Comparison of ENCODE assay signal across 10 mouse cellular contexts in the genomic region with DNA sequence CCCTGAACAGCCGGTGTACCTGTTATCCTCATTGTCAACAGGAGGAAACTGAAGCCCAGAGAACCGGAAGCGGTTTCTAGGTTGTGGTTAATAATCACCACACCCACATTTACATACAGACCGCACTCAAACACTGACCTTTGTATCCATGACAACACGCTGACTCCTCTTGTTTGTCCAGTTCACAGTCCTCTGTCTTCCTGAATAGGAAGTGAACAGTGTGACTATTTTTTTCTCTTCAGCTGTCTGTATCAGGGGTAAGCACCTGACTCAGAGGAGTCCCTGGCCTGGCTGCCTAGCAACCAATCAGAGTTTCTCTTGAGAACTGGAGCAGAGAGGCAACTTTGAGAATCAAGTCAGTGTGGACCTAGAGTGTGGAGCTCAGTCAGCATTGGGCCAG.
DNase-seq lines count a peak whose midpoint lies in the region; ATAC-seq and TF ChIP-seq lines count a peak whose summit lies in the region.
"Had no signal": no experiment of that assay in that cellular context is flagged by ENCODE, and none has a peak within 500 bp of the region (broad histone marks: within the 10 kb centered on the region; RNA-seq: fewer than 3 reads in every experiment).

No protein-coding gene starts in this region.

- H3K9me3 ChIP-seq in liver, embryonic 11.5 days (ENCODE audit: control insufficient read depth, low read length), result no peaks in the 10 kb centered on the region; the same call in 1 of the 2 replicates

- H3K27me3 ChIP-seq in liver, adult 2 months (ENCODE audit: control insufficient read depth, insufficient read depth, low read length), result no peaks in the 10 kb centered on the region
- no peaks in the 10 kb centered on the region for H3K27me3 ChIP-seq in liver, embryonic 11.5 days (replicated peaks; ENCODE audit: control insufficient read depth, insufficient read depth, low read length)

- H3K36me3 ChIP-seq in liver, adult 2 months (ENCODE audit: control insufficient read depth, insufficient read depth, low read length), result no peaks in the 10 kb centered on the region
- no peaks in the 10 kb centered on the region for H3K36me3 ChIP-seq in liver, embryonic 11.5 days (ENCODE audit: control insufficient read depth, insufficient read depth, low read length)
- H3K36me3 ChIP-seq: G1E had no signal

- peak; percentile 69 for DNase-seq in liver, adult 2 months (ENCODE audit: extremely low read depth, low read depth, low spot score)
- no peak for DNase-seq in liver
- no peak for DNase-seq in liver, embryonic 11.5 days (ENCODE audit: low spot score)
- peak; percentile 65 to 72 for DNase-seq in spleen, postnatal 36 days (ENCODE audit: low spot score in 2 of 2)
- no peak for DNase-seq in adrenal gland, adult 18-20 months (ENCODE audit: low spot score in 2 of 2)
- DNase-seq in heart, postnatal 4 days, result no peak
- DNase-seq in frontal cortex, adult 2 months (ENCODE audit: extremely low spot score in 1 of 2, low spot score in 1 of 2), result no peak

- H3K4me1 ChIP-seq in liver, adult 2 months (ENCODE audit: control insufficient read depth, insufficient read depth, low read length), result no peaks in the 10 kb centered on the region
- no peaks in the 10 kb centered on the region for H3K4me1 ChIP-seq in liver, embryonic 11.5 days (replicated peaks; ENCODE audit: control insufficient read depth, insufficient read depth, low read length)

- WGBS in liver, adult 2 months, result 20% methylated on average over 5 of the region's 5 CpGs
- 67% methylated on average over 5 of the region's 5 CpGs for WGBS in liver, embryonic 11.5 days

- H3K4me3 ChIP-seq in liver, adult 2 months (ENCODE audit: insufficient read depth, low read depth, low read length), result no peak overlapping the region
- H3K4me3 ChIP-seq in liver, embryonic 11.5 days (ENCODE audit: low read depth, low read length), result no peak overlapping the region

- ATAC-seq in common myeloid progenitor, adult 5-6 weeks (replicated peaks; ENCODE audit: low read depth, poor library complexity, severe bottlenecking), result peak; percentile 79
- 0 out of 2 replicates have a peak, but pooled peaks have one; percentile 31 for ATAC-seq in liver, embryonic 11.5 days (replicated peaks; ENCODE audit: low FRiP score)

- no peak overlapping the region for H3K9ac ChIP-seq in liver, adult 2 months (ENCODE audit: low read depth, low read length)
- no peak overlapping the region for H3K9ac ChIP-seq in liver, embryonic 11.5 days (ENCODE audit: low read depth, low read length)

- no peak for TF ChIP-seq CTCF in liver, adult 2 months (IDR thresholded peaks at IDR 0.05; ENCODE audit: low read depth, low read length)

- no peak overlapping the region for H3K27ac ChIP-seq in liver, adult 2 months (replicated peaks; ENCODE audit: insufficient read depth, low read depth, low read length)
- no peak overlapping the region for H3K27ac ChIP-seq in liver, embryonic 11.5 days (ENCODE audit: low read depth, low read length)
- H3K27ac ChIP-seq: macrophage had no signal

- no peaks in the 10 kb centered on the region for H3K79me2 ChIP-seq in liver, adult 2 months (ENCODE audit: control insufficient read depth, insufficient read depth, low read length)

- no peak overlapping the region for H3K4me2 ChIP-seq in liver, embryonic 11.5 days

- no peak for TF ChIP-seq POLR2A in liver, adult 2 months (IDR thresholded peaks at IDR 0.05; ENCODE audit: extremely low read depth, insufficient read depth, low read length)

Comparison
In these comparisons a context has a peak if more than half of its experiments do, and no peak if none do; other contexts are left out.
1. DNase-seq: peak in liver, adult 2 months (single experiment) and spleen, postnatal 36 days (2 of 2); none in liver (single experiment), liver, embryonic 11.5 days (single experiment), adrenal gland, adult 18-20 months (0 of 2), heart, postnatal 4 days (single experiment) and frontal cortex, adult 2 months (0 of 2).